Mouse (Mus musculus) neural tube, embryonic 13.5 days (tissue): ENCODE data around the gene Sh3pxd2a. TPM values are rescaled to one million over a fixed set of nuclear protein-coding genes. Genes with fewer than 3 reads are reported as not detected.

Experiments used
- ATAC-seq: fragments of 200-750 bp; cut with Nextera tagmentation; 2 replicates; pipeline ENCODE4 v1.8.0; 2017; ENCODE audit warnings: low read depth, mild to moderate bottlenecking, moderate TSS enrichment, moderate library complexity
- H3K27ac ChIP-seq: fragments of 300-500 bp; sonication (generic); replicated peaks from 2 replicates; pipeline ENCODE4 v1.5.1; 2015; ENCODE audit warnings: moderate library complexity, mild to moderate bottlenecking, inconsistent platforms
- H3K27me3 ChIP-seq: fragments of 300-500 bp; sonication (generic); 2 replicates; pipeline ENCODE4 v1.6.1; 2015; ENCODE audit warnings: mild to moderate bottlenecking, inconsistent platforms
- H3K36me3 ChIP-seq: fragments of 300-500 bp; sonication (generic); 2 replicates; pipeline ENCODE4 v1.6.1; 2015; ENCODE audit warnings: mild to moderate bottlenecking, inconsistent platforms
- H3K4me1 ChIP-seq: fragments of 300-500 bp; sonication (generic); replicated peaks from 2 replicates; pipeline ENCODE4 v1.6.1; 2015; ENCODE audit warnings: inconsistent platforms
- H3K4me2 ChIP-seq: fragments of 300-500 bp; sonication (generic); 2 replicates; pipeline ENCODE4 v1.6.1; 2015; ENCODE audit warnings: inconsistent platforms, mild to moderate bottlenecking, moderate library complexity
- H3K4me3 ChIP-seq: fragments of 300-500 bp; sonication (generic); 2 replicates; pipeline ENCODE4 v1.5.1; 2015; ENCODE audit warnings: mild to moderate bottlenecking, inconsistent platforms
- H3K9ac ChIP-seq: fragments of 300-500 bp; sonication (generic); 2 replicates; pipeline ENCODE4 v1.6.1; 2015; ENCODE audit warnings: moderate library complexity, mild to moderate bottlenecking, inconsistent platforms
- H3K9me3 ChIP-seq: fragments of 300-500 bp; sonication (generic); 2 replicates; pipeline ENCODE4 v1.6.1; 2016; ENCODE audit warnings: inconsistent platforms
- WGBS: fragments of 180-500 bp; shearing (Covaris S2); methylation state at CpG from one replicate; pipeline ENCODE4 v1.1.7; 2015; 5-methylcytosine and 5-hydroxymethylcytosine counted together
- polyA plus RNA-seq: library from polyadenylated mRNA; unstranded; fragments of >200 nt; fragmentation: Nextera tagmentation; extraction: Ambion mirVana; gene quantifications from 2 replicates; pipeline ENCODE4 v1.2.1, GENCODE M21; 2015

Gene Sh3pxd2a
- polyA plus RNA-seq, 1 experiment from 2014 or later, result 3.2 TPM

- Histone ChIP-seq H3K9ac (no peak overlapping the region), H3K4me2 (no peak overlapping the region), H3K36me3 (no peaks in the 10 kb centered on the region), H3K27me3 (no peaks in the 10 kb centered on the region), H3K4me3 (no peak overlapping the region), H3K27ac (no peak overlapping the region), H3K9me3 (no peaks in the 10 kb centered on the region; the same call in 1 of the 2 replicates), H3K4me1 (peaks cover 21% of the 10 kb centered on the region)
- no peak for ATAC-seq
- WGBS, result 82% methylated on average over 9 of the region's 9 CpGs
Observed at GRCm38 (mm10) chr19:47487572-47487971, 23.4 kb upstream of the Sh3pxd2a start.

- no peaks in the 10 kb centered on the region for H3K27me3 ChIP-seq
- no peak overlapping the region for H3K4me3 ChIP-seq
- ATAC-seq, result no peak
- H3K27ac ChIP-seq, result no peak overlapping the region
- no peak overlapping the region for H3K4me2 ChIP-seq
- H3K9me3 ChIP-seq, result peaks cover 7% of the 10 kb centered on the region; the same call in 1 of the 2 replicates
- WGBS, result 46% methylated on average over 9 of the region's 9 CpGs
- peaks cover 12% of the 10 kb centered on the region for H3K4me1 ChIP-seq
- H3K36me3 ChIP-seq, result no peaks in the 10 kb centered on the region
- H3K9ac ChIP-seq, result no peak overlapping the region
Observed at GRCm38 (mm10) chr19:47485997-47486566, 21.9 kb upstream of the Sh3pxd2a start.

- no peaks in the 10 kb centered on the region for H3K36me3 ChIP-seq
- peaks cover 7% of the 10 kb centered on the region; the same call in 1 of the 2 replicates for H3K9me3 ChIP-seq
- H3K4me1 ChIP-seq, result peaks cover 12% of the 10 kb centered on the region
- no peak for ATAC-seq
- 81% methylated on average over 3 of the region's 3 CpGs for WGBS
- H3K27me3 ChIP-seq, result no peaks in the 10 kb centered on the region
- no peak overlapping the region for H3K9ac ChIP-seq
- H3K4me3 ChIP-seq, result no peak overlapping the region
- no peak overlapping the region for H3K27ac ChIP-seq
- no peak overlapping the region for H3K4me2 ChIP-seq
Observed at GRCm38 (mm10) chr19:47484110-47484509, 19.9 kb upstream of the Sh3pxd2a start.

GRCm38 (mm10) chr19:47483346-47483745, 19.1 kb upstream of the Sh3pxd2a start:
- Histone ChIP-seq H3K27ac (no peak overlapping the region), H3K27me3 (no peaks in the 10 kb centered on the region), H3K36me3 (no peaks in the 10 kb centered on the region), H3K9ac (no peak overlapping the region), H3K4me2 (no peak overlapping the region), H3K4me1 (peaks cover 12% of the 10 kb centered on the region), H3K4me3 (no peak overlapping the region), H3K9me3 (0 out of 2 replicates have a peak, but pooled peaks cover 7% of the 10 kb centered on the region)
- ATAC-seq, result no peak
- WGBS, result 77% methylated on average over 2 of the region's 3 CpGs

- Histone ChIP-seq H3K9me3 (no peaks in the 10 kb centered on the region), H3K27ac (0 out of 2 replicates have a peak overlapping the region, but pooled peaks have one; percentile 46), H3K4me1 (peaks cover 14% of the 10 kb centered on the region), H3K27me3 (no peaks in the 10 kb centered on the region), H3K36me3 (no peaks in the 10 kb centered on the region), H3K9ac (peak overlapping the region; percentile 49; the same call in 1 of the 2 replicates), H3K4me3 (no peak overlapping the region), H3K4me2 (peak overlapping the region; percentile 36; the same call in 1 of the 2 replicates)
- 39% methylated on average over 3 of the region's 3 CpGs for WGBS
- no peak for ATAC-seq
Observed at GRCm38 (mm10) chr19:47473453-47473852, 9.3 kb upstream of the Sh3pxd2a start.

- H3K36me3 ChIP-seq, result no peaks in the 10 kb centered on the region
- 0 out of 2 replicates have a peak, but pooled peaks have one; percentile 63 for ATAC-seq
- peak overlapping the region; percentile 36 for H3K4me2 ChIP-seq
- peak overlapping the region; percentile 49 for H3K9ac ChIP-seq
- no peaks in the 10 kb centered on the region for H3K9me3 ChIP-seq
- H3K27me3 ChIP-seq, result no peaks in the 10 kb centered on the region
- H3K27ac ChIP-seq, result 0 out of 2 replicates have a peak overlapping the region, but pooled peaks have one; percentile 46
- no peak overlapping the region for H3K4me3 ChIP-seq
- WGBS, result 16% methylated on average over 15 of the region's 15 CpGs
- peaks cover 14% of the 10 kb centered on the region for H3K4me1 ChIP-seq
Observed at GRCm38 (mm10) chr19:47472881-47473400, 8.7 kb upstream of the Sh3pxd2a start.

- H3K4me3 ChIP-seq, result no peak overlapping the region
- no peaks in the 10 kb centered on the region for H3K36me3 ChIP-seq
- 84% methylated on average over 4 of the region's 4 CpGs for WGBS
- no peak overlapping the region for H3K9ac ChIP-seq
- ATAC-seq, result no peak
- peaks cover 14% of the 10 kb centered on the region for H3K4me1 ChIP-seq
- H3K27me3 ChIP-seq, result no peaks in the 10 kb centered on the region
- H3K27ac ChIP-seq, result no peak overlapping the region
- H3K4me2 ChIP-seq, result no peak overlapping the region
- no peaks in the 10 kb centered on the region for H3K9me3 ChIP-seq
Observed at GRCm38 (mm10) chr19:47471808-47472207, 7.6 kb upstream of the Sh3pxd2a start.

- Histone ChIP-seq H3K9me3 (no peaks in the 10 kb centered on the region), H3K4me2 (no peak overlapping the region), H3K9ac (no peak overlapping the region), H3K27ac (no peak overlapping the region), H3K4me3 (no peak overlapping the region), H3K4me1 (peaks cover 21% of the 10 kb centered on the region), H3K36me3 (no peaks in the 10 kb centered on the region), H3K27me3 (no peaks in the 10 kb centered on the region)
- no peak for ATAC-seq
- 56% methylated on average over 3 of the region's 3 CpGs for WGBS
Observed at GRCm38 (mm10) chr19:47468750-47469149, 4.5 kb upstream of the Sh3pxd2a start.

- H3K4me3 ChIP-seq, result no peak overlapping the region
- 71% methylated on average over 8 of the region's 8 CpGs for WGBS
- no peaks in the 10 kb centered on the region for H3K36me3 ChIP-seq
- H3K27ac ChIP-seq, result no peak overlapping the region
- H3K9ac ChIP-seq, result no peak overlapping the region
- no peak for ATAC-seq
- H3K27me3 ChIP-seq, result no peaks in the 10 kb centered on the region
- no peak overlapping the region for H3K4me2 ChIP-seq
- peaks cover 28% of the 10 kb centered on the region for H3K4me1 ChIP-seq
- H3K9me3 ChIP-seq, result no peaks in the 10 kb centered on the region
Observed at GRCm38 (mm10) chr19:47466775-47467174, 2.6 kb upstream of the Sh3pxd2a start.

- H3K4me2 ChIP-seq, result peak overlapping the region; percentile 90; the same call in 1 of the 2 replicates
- H3K9me3 ChIP-seq, result no peaks in the 10 kb centered on the region
- ATAC-seq, result no peak
- H3K36me3 ChIP-seq, result no peaks in the 10 kb centered on the region
- H3K4me1 ChIP-seq, result peaks cover 41% of the 10 kb centered on the region
- no peaks in the 10 kb centered on the region for H3K27me3 ChIP-seq
- no peak overlapping the region for H3K9ac ChIP-seq
- H3K27ac ChIP-seq, result no peak overlapping the region
- H3K4me3 ChIP-seq, result no peak overlapping the region
- WGBS, result 63% methylated on average over 9 of the region's 9 CpGs
Observed at GRCm38 (mm10) chr19:47465467-47465866, 1.3 kb upstream of the Sh3pxd2a start.

- peak overlapping the region; percentile 90 for H3K27ac ChIP-seq
- peaks cover 58% of the 10 kb centered on the region for H3K4me1 ChIP-seq
- H3K9me3 ChIP-seq, result no peaks in the 10 kb centered on the region
- peak; percentile 64 for ATAC-seq
- H3K36me3 ChIP-seq, result no peaks in the 10 kb centered on the region
- peak overlapping the region; percentile 79 for H3K4me3 ChIP-seq
- H3K4me2 ChIP-seq, result peak overlapping the region; percentile 90
- WGBS, result under 1% methylated on average over 46 of the region's 46 CpGs
- peak overlapping the region; percentile 95 for H3K9ac ChIP-seq
- H3K27me3 ChIP-seq, result no peaks in the 10 kb centered on the region
Observed at GRCm38 (mm10) chr19:47463636-47464303, 431 bp downstream of the Sh3pxd2a start.

GRCm38 (mm10) chr19:47463206-47463605, 995 bp downstream of the Sh3pxd2a start:
- H3K4me3 ChIP-seq, result peak overlapping the region; percentile 79
- no peak for ATAC-seq
- peak overlapping the region; percentile 90 for H3K4me2 ChIP-seq
- no peaks in the 10 kb centered on the region for H3K27me3 ChIP-seq
- peaks cover 63% of the 10 kb centered on the region for H3K4me1 ChIP-seq
- H3K9ac ChIP-seq, result peak overlapping the region; percentile 95
- H3K9me3 ChIP-seq, result no peaks in the 10 kb centered on the region
- H3K36me3 ChIP-seq, result no peaks in the 10 kb centered on the region
- 1% methylated on average over 13 of the region's 13 CpGs for WGBS
- peak overlapping the region; percentile 90 for H3K27ac ChIP-seq
